ENCODE assay signal across 1 mouse cellular context in genomic region chr4:143325625-143325941, GRCm38 (mm10).
A peak's percentile ranks its signal among the peaks of the same experiment; 100 is the strongest.
TF ChIP-seq lines count a peak whose summit lies in the region.

No protein-coding gene starts in this region.

TF ChIP-seq in CH12.LX, 34 proteins besides CTCF, POLR2A, EP300 and RAD21:
- TF ChIP-seq SMC3 (IDR thresholded peaks at IDR 0.05; ENCODE audit: low read depth, low read length), result peak; percentile 36; the same call in 1 of the 2 replicates
- TF ChIP-seq KAT2A (IDR thresholded peaks at IDR 0.05; ENCODE audit: insufficient replicate concordance, low read length), result no peak
